7 mouse cellular contexts compared by ENCODE assay signal in genomic region chr12:70367326-70368248, GRCm38 (mm10). TPM values are rescaled to one million over a fixed set of nuclear protein-coding genes. Genes with fewer than 3 reads are reported as not detected.
DNase-seq lines count a peak whose midpoint lies in the region; ATAC-seq and TF ChIP-seq lines count a peak whose summit lies in the region.

No protein-coding gene starts in this region.

- H3K4me1 ChIP-seq in limb, embryonic 11.5 days (ENCODE audit: control insufficient read depth, insufficient read depth, low read length), result peaks cover 5% of the 10 kb centered on the region; the same call in 1 of the 2 replicates
- peaks cover 23% of the 10 kb centered on the region for H3K4me1 ChIP-seq in olfactory bulb, adult 2 months (ENCODE audit: control insufficient read depth, insufficient read depth, low read length)

- no peaks in the 10 kb centered on the region for H3K36me3 ChIP-seq in limb, embryonic 11.5 days (ENCODE audit: control insufficient read depth, insufficient read depth, low read length)

- no peak overlapping the region for H3K4me2 ChIP-seq in limb, embryonic 11.5 days (ENCODE audit: low read depth, severe bottlenecking)

- H3K9me3 ChIP-seq in limb, embryonic 11.5 days (ENCODE audit: control insufficient read depth, low read length), result no peaks in the 10 kb centered on the region

- 0 out of 2 replicates have a peak, but pooled peaks have one; percentile 37 for TF ChIP-seq POLR2A in olfactory bulb, adult 2 months (IDR thresholded peaks at IDR 0.05; ENCODE audit: insufficient read depth, low read depth, low read length)

- no peak overlapping the region for H3K27ac ChIP-seq in limb, embryonic 11.5 days (replicated peaks; ENCODE audit: low read depth, low read length)
- H3K27ac ChIP-seq in olfactory bulb, adult 2 months (ENCODE audit: insufficient read depth, low read depth, low read length), result peak overlapping the region; percentile 93

- peak overlapping the region; percentile 22; the same call in 1 of the 2 replicates for H3K9ac ChIP-seq in limb, embryonic 11.5 days (ENCODE audit: low read length)

- no peaks in the 10 kb centered on the region for H3K27me3 ChIP-seq in limb, embryonic 11.5 days (ENCODE audit: control insufficient read depth, insufficient read depth, low read length)

- no peak overlapping the region for H3K4me3 ChIP-seq in limb, embryonic 11.5 days (ENCODE audit: low read depth, low read length)
- peak overlapping the region; percentile 22 for H3K4me3 ChIP-seq in olfactory bulb, adult 2 months (ENCODE audit: insufficient read depth, low read depth, low read length)

- 0 out of 2 replicates have a peak, but pooled peaks have one; percentile 16 for TF ChIP-seq CTCF in olfactory bulb, adult 2 months (IDR thresholded peaks at IDR 0.05; ENCODE audit: insufficient read depth, low read depth, low read length)

- DNase-seq in adrenal gland, postnatal 14 days, result peak; percentile 59
- peak; percentile 47 for DNase-seq in cerebellum, postnatal 36 days
- DNase-seq in frontal cortex, postnatal 36 days (ENCODE audit: low spot score in 2 of 2), result peak; percentile 81 to 90
- DNase-seq in kidney, adult 9 months, result peak; percentile 18
- peak; percentile 44 for DNase-seq in limb, embryonic 11.5 days (ENCODE audit: low spot score)

- no peak for ATAC-seq in limb, embryonic 11.5 days (ENCODE audit: insufficient number of reproducible peaks, low FRiP score, low TSS enrichment, low read depth)
- ATAC-seq in CD4-positive, CD25-positive, alpha-beta regulatory T cell, adult 4 months, result no peak

- 55% methylated on average over 19 of the region's 19 CpGs for WGBS in limb, embryonic 11.5 days
- WGBS in olfactory bulb, adult 2 months, result 18% methylated on average over 19 of the region's 19 CpGs

RNA-seq across cellular contexts. Expression of gene Trim9, which starts 20.2 kb away (rescaled TPM):
- 2.7 and 2.9 TPM in 2 replicates for total RNA-seq in adrenal gland, postnatal 14 days (2021)
- 0.14 and 0.40 TPM in 2 replicates for polyA plus RNA-seq in limb, embryonic 11.5 days (2014; fragmentation: Nextera tagmentation; extraction: Ambion mirVana)
- polyA plus RNA-seq in olfactory bulb, adult 2 months (2012; ENCODE audit: insufficient read depth, insufficient read length, low replicate concordance, missing spikeins), result 121 and 158 TPM in 2 replicates
- under 1 TPM in 1 of 2 experiments, not detected in 1; 0.08 TPM for polyA plus RNA-seq in CD4-positive, CD25-positive, alpha-beta regulatory T cell, adult 4 months (2017; shearing (Covaris generic))

Comparison
In these comparisons a context has a peak if more than half of its experiments do, and no peak if none do; other contexts are left out.
1. DNase-seq: peak in every context shown above with its lines; median percentile 86 in frontal cortex, postnatal 36 days; 59 in adrenal gland, postnatal 14 days; 47 in cerebellum, postnatal 36 days; 44 in limb, embryonic 11.5 days; 18 in kidney, adult 9 months.
2. RNA of gene Trim9, which starts 20.2 kb away (polyA plus RNA-seq): 121 to 158 TPM in olfactory bulb, adult 2 months; 0.14 to 0.40 TPM in limb, embryonic 11.5 days and 0.08 TPM in CD4-positive, CD25-positive, alpha-beta regulatory T cell, adult 4 months; every median in the first group is over 10 times any median in the second.